Mouse (Mus musculus) lung, embryonic 16.5 days (tissue): ENCODE data around the gene Flt3. TPM values are rescaled to one million over a fixed set of nuclear protein-coding genes. Genes with fewer than 3 reads are reported as not detected.

Experiments used
- ATAC-seq: fragments of 200-750 bp; cut with Nextera tagmentation; 2 replicates; pipeline ENCODE4 v1.8.0; 2017; ENCODE audit warnings: low read depth, mild to moderate bottlenecking, moderate library complexity
- H3K27ac ChIP-seq: fragments of 300-500 bp; sonication (generic); 2 replicates; pipeline ENCODE4 v1.5.1; 2014; ENCODE audit warnings: mild to moderate bottlenecking, control low read depth, low read length
- H3K27me3 ChIP-seq: fragments of 300-500 bp; sonication (generic); 2 replicates; pipeline ENCODE4 v1.6.1; 2014; ENCODE audit warnings: low read depth, low read length, mixed read lengths; ENCODE audit not compliant: control insufficient read depth, insufficient read depth
- H3K36me3 ChIP-seq: fragments of 300-500 bp; sonication (generic); 2 replicates; pipeline ENCODE4 v1.6.1; 2014; ENCODE audit warnings: low read length; ENCODE audit not compliant: control insufficient read depth, insufficient read depth
- H3K4me1 ChIP-seq: fragments of 300-500 bp; sonication (generic); replicated peaks from 2 replicates; pipeline ENCODE4 v1.6.1; 2014; ENCODE audit warnings: low read length, mixed read lengths; ENCODE audit not compliant: control insufficient read depth, insufficient read depth
- H3K4me2 ChIP-seq: fragments of 300-500 bp; sonication (generic); 2 replicates; pipeline ENCODE4 v1.6.1; 2014; ENCODE audit warnings: low read depth, low read length, control low read depth
- H3K4me3 ChIP-seq: fragments of 300-500 bp; sonication (generic); 2 replicates; pipeline ENCODE4 v1.5.1; 2014; ENCODE audit warnings: mild to moderate bottlenecking, low read length, control low read depth
- H3K9ac ChIP-seq: fragments of 300-500 bp; sonication (generic); 2 replicates; pipeline ENCODE4 v1.6.1; 2014; ENCODE audit warnings: low read length, control low read depth
- H3K9me3 ChIP-seq: fragments of 300-500 bp; sonication (generic); 2 replicates; pipeline ENCODE4 v1.6.1; 2016; ENCODE audit warnings: low read length; ENCODE audit not compliant: control insufficient read depth
- WGBS: fragments of 180-500 bp; shearing (Covaris S2); extraction: QIAGEN DNeasy Blood & Tissue Kit; methylation state at CpG from one replicate; pipeline ENCODE4 v1.1.7; 2014; 5-methylcytosine and 5-hydroxymethylcytosine counted together
- polyA plus RNA-seq: library from polyadenylated mRNA; unstranded; fragments of >200 nt; fragmentation: Nextera tagmentation; extraction: Ambion mirVana; gene quantifications from 2 replicates; pipeline ENCODE4 v1.2.1, GENCODE M21; 2015

Gene Flt3
- 0.18 and 0.20 TPM in 2 replicates for polyA plus RNA-seq

DNA sequence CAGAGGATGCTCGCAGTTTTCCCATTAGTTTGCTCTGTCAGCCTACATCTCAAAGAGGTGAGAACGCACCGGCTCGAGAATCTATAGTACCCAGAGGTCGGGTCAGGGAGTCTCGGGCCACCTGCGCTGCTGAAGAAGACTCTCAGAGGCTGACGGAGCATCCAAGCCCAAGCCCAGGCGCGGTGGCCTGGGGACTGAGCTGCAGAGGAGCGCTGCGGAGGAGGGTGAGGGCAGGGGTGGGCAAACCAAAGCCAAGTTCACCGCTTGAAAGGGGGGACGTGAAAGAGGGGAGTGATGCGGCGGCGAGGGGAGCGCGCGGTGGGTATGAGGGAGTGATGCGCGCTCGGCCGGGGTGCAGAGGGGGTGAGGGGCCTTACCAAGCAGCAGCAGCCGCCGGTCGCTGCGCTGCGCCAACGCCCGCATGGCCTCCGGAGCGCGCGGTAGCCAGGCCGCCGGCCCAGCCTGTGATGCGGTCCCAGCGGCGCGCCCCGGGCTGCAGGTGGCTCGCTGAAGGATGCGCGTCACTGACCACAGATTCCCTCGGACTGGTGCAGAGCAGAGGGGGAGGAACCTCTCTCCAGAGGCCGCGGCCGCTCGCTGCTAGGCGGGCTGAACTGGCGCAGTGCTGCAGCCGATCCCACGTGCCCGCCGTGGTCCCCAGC lies at the start of gene Flt3:
Gene Flt3 (minus strand): TSS at position 647 of the 662 bp plus-strand sequence.
- Histone ChIP-seq H3K9ac (peak within 1 kb of the TSS; percentile 32; the same call in 1 of the 2 replicates), H3K4me2 (peak within 1 kb of the TSS; percentile 57), H3K36me3 (no peaks in the 10 kb centered on the region), H3K9me3 (no peaks in the 10 kb centered on the region), H3K4me1 (peaks cover 5% of the 10 kb centered on the region; the same call in 1 of the 2 replicates), H3K4me3 (peak within 1 kb of the TSS; percentile 35), H3K27me3 (peaks cover 38% of the 10 kb centered on the region), H3K27ac (no peak within 1 kb of the TSS)
- 1% methylated on average over 56 of the region's 56 CpGs for WGBS
- peak; percentile 52; the same call in 1 of the 2 replicates for ATAC-seq

DNA sequence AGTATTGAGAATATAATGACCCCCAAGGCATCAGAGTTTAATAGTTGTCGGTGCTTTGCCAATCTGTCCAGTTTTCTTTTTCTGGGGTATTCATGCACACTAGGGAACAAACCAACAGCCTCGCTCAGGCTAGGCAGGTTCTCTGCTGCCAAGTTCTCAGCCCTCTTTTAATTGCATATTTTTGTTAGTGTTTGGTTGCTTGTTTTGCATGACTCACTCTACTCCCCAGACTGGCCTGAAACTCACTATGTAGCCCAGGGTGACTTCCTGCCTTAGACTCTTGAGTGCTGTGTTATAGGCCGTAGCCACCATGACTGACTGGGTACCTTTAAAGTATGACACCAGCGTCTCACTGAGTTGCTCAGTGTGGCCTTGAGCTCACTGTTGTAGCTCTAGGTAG lies 48.6 kb upstream of the Flt3 start:
- H3K9me3 ChIP-seq: no peaks in the 10 kb centered on the region
- no peak overlapping the region for H3K9ac ChIP-seq
- H3K27ac ChIP-seq: no peak overlapping the region
- ATAC-seq: 0 out of 2 replicates have a peak, but pooled peaks have one; percentile 26
- H3K4me1 ChIP-seq: peaks cover 2% of the 10 kb centered on the region; the same call in 1 of the 2 replicates
- no peak overlapping the region for H3K4me3 ChIP-seq
- no peaks in the 10 kb centered on the region for H3K27me3 ChIP-seq
- no peak overlapping the region for H3K4me2 ChIP-seq
- H3K36me3 ChIP-seq: 0 out of 2 replicates have a peak, but pooled peaks cover 2% of the 10 kb centered on the region
- 78% methylated on average over 4 of the region's 4 CpGs for WGBS

DNA sequence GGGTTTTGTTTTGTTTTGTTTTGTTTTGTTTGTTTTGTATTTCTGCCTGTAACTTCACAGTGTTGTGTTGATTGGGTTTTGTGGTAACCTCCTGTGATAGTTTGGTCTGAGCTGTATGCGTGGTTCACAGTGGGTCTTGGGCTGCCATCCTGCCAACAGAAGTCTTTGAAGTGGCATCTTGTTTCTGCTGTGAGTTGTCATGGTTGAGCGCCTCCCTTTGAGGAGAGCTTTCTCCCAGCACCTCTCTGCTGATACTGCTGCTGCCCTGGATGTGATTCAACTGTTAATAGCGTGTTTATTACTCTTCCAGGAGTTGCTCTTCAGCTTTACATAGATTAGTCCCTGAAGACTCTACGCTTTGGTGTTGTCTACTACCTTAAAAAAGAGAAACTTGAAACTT lies 48.2 kb upstream of the Flt3 start:
- H3K9ac ChIP-seq: no peak overlapping the region
- ATAC-seq: no peak
- H3K4me3 ChIP-seq: no peak overlapping the region
- no peaks in the 10 kb centered on the region for H3K9me3 ChIP-seq
- no peak overlapping the region for H3K27ac ChIP-seq
- 66% methylated on average over 4 of the region's 4 CpGs for WGBS
- H3K36me3 ChIP-seq: 0 out of 2 replicates have a peak, but pooled peaks cover 2% of the 10 kb centered on the region
- no peak overlapping the region for H3K4me2 ChIP-seq
- peaks cover 2% of the 10 kb centered on the region; the same call in 1 of the 2 replicates for H3K4me1 ChIP-seq
- H3K27me3 ChIP-seq: no peaks in the 10 kb centered on the region

DNA sequence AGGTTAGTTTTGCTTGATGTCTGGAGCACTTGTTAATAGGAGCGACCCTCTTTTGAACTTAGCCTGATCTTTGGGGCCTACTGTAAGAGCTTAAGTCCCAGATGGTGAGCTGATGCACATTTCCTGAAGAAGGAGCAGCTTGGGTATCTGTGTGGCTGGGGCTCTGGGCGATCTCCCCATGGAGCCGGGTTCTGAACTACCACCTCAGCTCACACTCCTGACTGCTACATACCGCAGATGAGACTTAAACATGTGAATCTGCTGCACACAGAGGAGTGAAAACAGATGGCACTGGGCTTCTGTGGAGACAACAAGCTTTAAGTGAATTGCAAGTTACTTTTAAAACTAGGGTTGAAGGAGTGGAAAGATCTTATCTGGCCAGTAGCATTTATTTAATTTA lies 45.0 kb upstream of the Flt3 start:
- Histone ChIP-seq H3K4me3 (no peak overlapping the region), H3K4me2 (no peak overlapping the region), H3K9me3 (no peaks in the 10 kb centered on the region), H3K27ac (no peak overlapping the region), H3K27me3 (no peaks in the 10 kb centered on the region), H3K9ac (no peak overlapping the region), H3K36me3 (no peaks in the 10 kb centered on the region), H3K4me1 (peaks cover 2% of the 10 kb centered on the region; the same call in 1 of the 2 replicates)
- 86% methylated on average over 4 of the region's 4 CpGs for WGBS
- ATAC-seq: no peak

DNA sequence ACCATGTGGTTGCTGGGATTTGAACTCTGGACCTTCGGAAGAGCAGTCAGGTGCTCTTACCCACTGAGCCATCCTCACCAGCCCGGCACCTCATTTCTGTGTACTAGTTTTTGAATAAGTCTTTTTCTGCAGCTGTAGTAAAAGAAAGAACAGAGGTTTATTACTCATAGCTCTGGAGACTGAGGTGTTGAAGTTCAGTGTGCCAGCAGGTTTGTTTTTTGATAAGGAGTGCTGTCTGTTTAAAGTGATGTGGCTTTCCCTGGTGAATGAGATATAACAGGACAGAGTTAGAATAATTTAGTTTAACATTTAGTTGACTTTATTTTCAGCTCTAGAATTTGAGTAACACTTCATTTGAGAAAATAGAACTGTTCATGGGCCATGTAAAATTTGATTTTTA lies 44.5 kb upstream of the Flt3 start:
- Histone ChIP-seq H3K9me3 (no peaks in the 10 kb centered on the region), H3K27me3 (no peaks in the 10 kb centered on the region), H3K9ac (no peak overlapping the region), H3K36me3 (no peaks in the 10 kb centered on the region), H3K27ac (no peak overlapping the region), H3K4me2 (no peak overlapping the region), H3K4me1 (peaks cover 2% of the 10 kb centered on the region; the same call in 1 of the 2 replicates), H3K4me3 (no peak overlapping the region)
- 88% methylated on average over 2 of the region's 2 CpGs for WGBS
- no peak for ATAC-seq

DNA sequence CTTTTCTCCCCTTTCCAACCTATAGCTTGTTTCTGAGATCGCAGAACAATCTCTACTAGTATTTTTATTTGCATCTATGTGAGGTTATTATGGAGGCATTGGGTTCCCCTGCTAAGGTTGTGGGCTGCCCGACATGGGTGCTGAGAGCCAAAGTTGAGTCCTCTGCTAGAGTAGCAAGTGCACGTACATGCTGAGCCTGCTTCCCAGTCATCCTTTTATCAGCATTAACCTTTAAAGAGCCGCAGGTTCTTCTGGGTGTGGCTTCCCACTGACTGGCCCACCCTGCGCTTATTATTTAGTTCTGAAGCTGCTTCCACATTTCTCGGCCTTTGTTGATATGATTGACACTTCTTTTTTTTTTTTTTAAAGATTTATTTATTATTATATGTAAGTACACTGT lies 44.0 kb upstream of the Flt3 start:
- Histone ChIP-seq H3K4me2 (no peak overlapping the region), H3K4me1 (peaks cover 2% of the 10 kb centered on the region; the same call in 1 of the 2 replicates), H3K4me3 (no peak overlapping the region), H3K27ac (no peak overlapping the region), H3K9ac (no peak overlapping the region), H3K36me3 (no peaks in the 10 kb centered on the region), H3K9me3 (no peaks in the 10 kb centered on the region), H3K27me3 (no peaks in the 10 kb centered on the region)
- ATAC-seq: no peak
- WGBS: 77% methylated on average over 6 of the region's 6 CpGs

DNA sequence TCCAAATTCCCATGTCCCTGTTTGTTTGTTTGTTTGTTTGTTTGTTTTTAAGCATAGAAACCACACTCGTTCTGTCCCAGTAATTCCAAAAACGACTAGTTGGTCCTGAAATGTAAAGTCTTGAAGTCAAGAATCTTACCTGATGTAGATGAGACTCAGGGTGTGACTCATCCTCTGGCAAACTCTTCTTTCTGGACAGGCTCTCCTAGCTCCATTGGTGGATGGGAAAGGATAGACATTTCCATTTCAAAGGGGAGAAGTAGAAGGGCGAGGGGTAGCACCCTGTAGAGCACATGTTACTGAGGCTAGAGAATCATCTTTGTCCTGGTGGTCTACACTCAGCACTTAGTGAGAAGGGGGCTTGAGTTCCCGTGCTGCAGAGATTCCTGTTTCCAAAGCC lies 42.5 kb upstream of the Flt3 start:
- ATAC-seq: no peak
- Histone ChIP-seq H3K4me3 (no peak overlapping the region), H3K4me2 (no peak overlapping the region), H3K27me3 (no peaks in the 10 kb centered on the region), H3K36me3 (no peaks in the 10 kb centered on the region), H3K9ac (no peak overlapping the region), H3K4me1 (peaks cover 6% of the 10 kb centered on the region), H3K27ac (no peak overlapping the region), H3K9me3 (no peaks in the 10 kb centered on the region)
- 70% methylated on average over 4 of the region's 4 CpGs for WGBS

DNA sequence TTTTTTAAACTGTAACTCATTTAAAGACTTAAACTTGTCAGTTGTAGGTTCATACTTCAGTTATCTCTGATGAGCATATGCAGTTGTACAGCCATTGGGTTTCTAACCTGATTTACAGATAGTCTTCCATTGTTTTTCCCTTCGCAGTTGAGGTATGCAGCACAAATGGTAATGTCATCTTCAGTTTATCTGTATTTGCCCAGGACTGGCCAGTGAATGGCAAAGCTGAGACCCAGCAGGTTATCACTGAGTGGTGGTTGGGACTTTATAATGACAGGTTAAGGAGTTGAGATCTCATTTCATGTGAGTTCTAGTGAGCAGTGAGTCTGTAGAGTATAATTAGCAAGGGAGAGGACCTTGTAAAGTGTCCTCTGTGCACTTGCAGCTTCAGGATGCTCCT lies 41.7 kb upstream of the Flt3 start:
- no peak for ATAC-seq
- peaks cover 11% of the 10 kb centered on the region for H3K4me1 ChIP-seq
- no peaks in the 10 kb centered on the region for H3K36me3 ChIP-seq

DNA sequence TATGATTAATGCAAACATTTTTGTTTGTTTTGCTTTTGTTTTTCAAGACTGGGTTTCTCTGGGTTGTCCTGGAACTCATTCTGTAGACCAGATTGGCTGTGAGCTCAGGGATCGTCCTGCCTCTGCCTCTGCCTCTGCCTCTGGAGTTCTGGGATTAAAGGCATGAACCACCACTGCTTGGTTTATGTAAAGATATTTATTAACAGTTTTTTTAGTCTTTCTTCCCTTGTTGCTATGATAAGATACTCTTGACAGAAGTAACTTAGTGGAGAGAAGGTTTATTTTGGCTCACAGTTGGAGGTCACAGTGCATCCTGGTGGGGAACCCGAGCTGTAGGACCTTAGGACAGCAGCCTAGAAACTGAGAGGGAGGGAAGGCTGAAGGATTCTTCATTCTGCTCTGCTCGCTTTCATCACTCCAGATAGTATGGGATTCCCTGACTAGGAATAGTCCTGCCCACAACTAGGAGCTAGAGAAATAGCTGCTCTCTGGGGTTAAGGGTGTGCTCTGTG lies 40.8 kb upstream of the Flt3 start:
- no peak for ATAC-seq
- H3K4me1 ChIP-seq: peaks cover 20% of the 10 kb centered on the region
- WGBS: 64% methylated on average over 3 of the region's 3 CpGs
- no peak overlapping the region for H3K27ac ChIP-seq
- H3K9me3 ChIP-seq: no peaks in the 10 kb centered on the region
- no peaks in the 10 kb centered on the region for H3K36me3 ChIP-seq
- H3K9ac ChIP-seq: no peak overlapping the region
- H3K27me3 ChIP-seq: no peaks in the 10 kb centered on the region
- no peak overlapping the region for H3K4me2 ChIP-seq
- H3K4me3 ChIP-seq: no peak overlapping the region

More for the DNA sequence above, 41.7 kb upstream of the Flt3 start:
- H3K27ac ChIP-seq: no peak overlapping the region
- no peak overlapping the region for H3K4me2 ChIP-seq
- H3K27me3 ChIP-seq: no peaks in the 10 kb centered on the region
- no peak overlapping the region for H3K4me3 ChIP-seq
- no peak overlapping the region for H3K9ac ChIP-seq
- 80% methylated on average over 1 of the region's 1 CpGs for whole genome bisulfite sequencing
- H3K9me3 ChIP-seq: no peaks in the 10 kb centered on the region
